Mouse (Mus musculus): Measurements from ENCODE around the gene Clec10a.

DNA sequence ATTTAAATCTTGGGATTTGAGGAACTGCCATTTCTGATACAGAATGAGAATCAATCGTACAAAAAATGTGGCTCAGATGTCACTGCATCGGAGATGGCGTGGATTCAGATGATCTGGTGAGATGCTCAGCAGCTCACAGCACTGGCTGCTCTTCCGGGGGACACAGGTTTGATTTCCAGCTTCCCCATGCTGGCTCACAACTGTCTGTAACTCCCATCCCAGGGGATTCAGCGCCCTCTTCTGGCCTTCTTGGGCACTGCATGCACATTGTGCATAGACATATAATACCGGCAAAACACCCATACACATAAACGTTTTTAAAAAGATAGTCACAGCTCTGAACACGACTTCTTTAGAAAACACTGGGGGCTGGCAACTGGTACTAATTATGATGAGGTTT is 21.6 kb downstream of the Clec10a start:
- TF ChIP-seq CTCF (IDR thresholded peaks at IDR 0.05; ENCODE audit: low read depth) (peak; percentile 54), EP300 (optimal IDR thresholded peaks at IDR 0.05) (no peak)

Measured in stomach, postnatal 0 days (tissue).